Mouse (Mus musculus) hindbrain, postnatal 0 days (tissue): ENCODE results near the gene Fads3. TPM values are rescaled to one million over a fixed set of nuclear protein-coding genes. Genes with fewer than 3 reads are reported as not detected.

ENCODE experiments used
- ATAC-seq: fragments of 200-750 bp; cut with Nextera tagmentation; 2 replicates; pipeline ENCODE4 v1.8.0; 2017; ENCODE audit warnings: mild to moderate bottlenecking, moderate TSS enrichment, moderate library complexity
- DNase-seq: peaks from one replicate; pipeline ENCODE4 v3.0.0-alpha.2; 2015; ENCODE audit warnings: low spot score
- H3K27ac ChIP-seq: fragments of 300-500 bp; sonication (generic); 2 replicates; pipeline ENCODE4 v1.5.1; 2014; ENCODE audit warnings: mild to moderate bottlenecking
- H3K27me3 ChIP-seq: fragments of 300-500 bp; sonication (generic); 2 replicates; pipeline ENCODE4 v1.6.1; 2014; ENCODE audit warnings: low read length, mixed read lengths; ENCODE audit not compliant: insufficient read depth
- H3K36me3 ChIP-seq: fragments of 300-500 bp; sonication (generic); 2 replicates; pipeline ENCODE4 v1.6.1; 2014; ENCODE audit warnings: low read length, mixed read lengths; ENCODE audit not compliant: insufficient read depth
- H3K4me1 ChIP-seq: fragments of 300-500 bp; sonication (generic); 2 replicates; pipeline ENCODE4 v1.6.1; 2014; ENCODE audit warnings: antibody characterized with exemption, low read length, mixed read lengths; ENCODE audit not compliant: insufficient read depth
- H3K4me2 ChIP-seq: fragments of 300-500 bp; sonication (generic); 2 replicates; pipeline ENCODE4 v1.6.1; 2014; ENCODE audit warnings: low read depth, mild to moderate bottlenecking, low read length, moderate library complexity, mixed read lengths
- H3K4me3 ChIP-seq: fragments of 300-500 bp; sonication (generic); 2 replicates; pipeline ENCODE4 v1.5.1; 2014; ENCODE audit warnings: low read length
- H3K9ac ChIP-seq: fragments of 300-500 bp; sonication (generic); replicated peaks from 2 replicates; pipeline ENCODE4 v1.6.1; 2014; ENCODE audit warnings: mild to moderate bottlenecking, low read length, moderate library complexity, mixed read lengths
- H3K9me3 ChIP-seq: fragments of 300-500 bp; sonication (generic); 2 replicates; pipeline ENCODE4 v1.6.1; 2016; ENCODE audit warnings: low read length, mixed read lengths
- CTCF ChIP-seq: IDR thresholded peaks from 2 replicates; pipeline ENCODE4 v1.5.1; 2016; ENCODE audit warnings: antibody characterized with exemption, control low read depth, low read depth
- WGBS: fragments of 180-500 bp; shearing (Covaris S2); extraction: QIAGEN DNeasy Blood & Tissue Kit; methylation state at CpG from one replicate; pipeline ENCODE4 v1.1.7; 2014; 5-methylcytosine and 5-hydroxymethylcytosine counted together
- polyA plus RNA-seq: library from polyadenylated mRNA; unstranded; fragments of >200 nt; fragmentation: Nextera tagmentation; extraction: Ambion mirVana; gene quantifications from 2 replicates; pipeline ENCODE4 v1.2.1, GENCODE M21; 2015
- total RNA-seq: library from RNA; depleted of rRNA; stranded (reverse); fragments of >200 nt; gene quantifications from 2 replicates; pipeline ENCODE4 v1.2.3, GENCODE M21; 2014

The Fads3 gene
- total and polyA plus RNA-seq, 2 experiments from 2014 or later: 37.4 to 59.0 TPM

DNA sequence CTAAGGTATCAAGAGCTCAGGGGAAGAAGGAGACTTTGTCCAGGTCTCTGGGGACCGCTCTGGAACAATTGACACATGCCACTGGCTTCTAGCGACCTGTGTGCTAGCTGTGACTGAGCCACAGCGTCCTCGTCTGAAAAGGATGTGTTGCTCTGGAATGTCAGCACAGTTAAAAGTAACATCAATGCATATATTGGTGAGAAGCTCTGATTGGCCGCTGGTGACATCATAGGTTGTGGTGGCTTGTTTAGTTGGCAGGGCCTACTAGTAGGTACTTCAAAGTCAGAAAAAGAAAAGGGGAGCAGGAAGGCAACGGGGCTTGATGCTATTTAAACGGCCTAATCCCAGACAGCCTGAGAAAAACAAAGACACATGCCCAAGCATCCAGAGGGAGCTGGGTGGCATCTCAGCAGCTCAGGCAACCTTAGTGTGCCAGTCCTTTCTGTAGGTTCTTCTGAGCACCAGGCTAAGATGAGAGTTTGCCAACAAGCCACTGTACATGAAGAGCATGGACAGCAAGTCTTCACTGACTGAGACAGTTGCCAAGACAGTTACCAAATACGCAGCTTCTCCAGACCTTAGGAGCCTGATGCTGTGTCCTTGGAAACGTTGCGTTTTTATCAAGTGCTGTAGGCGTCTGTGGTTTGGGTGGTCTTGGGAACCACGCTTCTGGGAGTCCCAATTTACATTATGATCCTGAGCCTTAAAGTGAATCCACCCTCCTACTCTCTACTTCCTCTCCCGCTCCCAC, 42.5 kb upstream of the Fads3 start:
- Histone ChIP-seq H3K9ac (no peak overlapping the region), H3K9me3 (no peaks in the 10 kb centered on the region), H3K4me1 (no peaks in the 10 kb centered on the region), H3K4me2 (no peak overlapping the region), H3K36me3 (no peaks in the 10 kb centered on the region), H3K27me3 (no peaks in the 10 kb centered on the region), H3K27ac (no peak overlapping the region), H3K4me3 (no peak overlapping the region)
- 64% methylated on average over 13 of the region's 13 CpGs for WGBS
- no peak for TF ChIP-seq CTCF
- ATAC-seq (no peak), DNase-seq (no peak)

DNA sequence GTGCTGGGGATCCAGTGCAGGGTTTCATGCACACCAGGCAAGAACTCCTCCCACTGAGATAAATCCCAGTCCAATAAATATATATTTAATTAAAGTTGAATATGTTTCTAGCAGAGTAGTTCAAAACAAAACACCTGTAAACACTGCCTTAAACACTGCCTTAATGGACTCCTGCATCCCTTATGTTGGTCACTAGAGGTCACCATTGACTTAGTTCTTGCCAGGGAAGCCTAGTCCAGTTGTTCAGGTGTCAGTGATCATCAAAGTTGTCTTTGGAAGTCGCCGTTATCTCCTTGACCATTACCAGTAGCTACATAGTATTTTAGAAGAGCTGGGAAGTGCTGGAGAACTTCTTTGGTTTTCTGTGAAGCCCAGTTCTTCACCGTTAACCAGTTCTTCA, 41.0 kb upstream of the Fads3 start:
- no peak overlapping the region for H3K4me2 ChIP-seq
- no peaks in the 10 kb centered on the region for H3K36me3 ChIP-seq
- no peak overlapping the region for H3K4me3 ChIP-seq
- H3K4me1 ChIP-seq: no peaks in the 10 kb centered on the region
- H3K9ac ChIP-seq: no peak overlapping the region
- WGBS: 23% methylated on average over 3 of the region's 3 CpGs
- peak; percentile 66; the same call in 1 of the 2 replicates for ATAC-seq
- peak; percentile 74 for DNase-seq
- no peaks in the 10 kb centered on the region for H3K9me3 ChIP-seq
- H3K27me3 ChIP-seq: no peaks in the 10 kb centered on the region
- H3K27ac ChIP-seq: no peak overlapping the region
- peak; percentile 88 for TF ChIP-seq CTCF

DNA sequence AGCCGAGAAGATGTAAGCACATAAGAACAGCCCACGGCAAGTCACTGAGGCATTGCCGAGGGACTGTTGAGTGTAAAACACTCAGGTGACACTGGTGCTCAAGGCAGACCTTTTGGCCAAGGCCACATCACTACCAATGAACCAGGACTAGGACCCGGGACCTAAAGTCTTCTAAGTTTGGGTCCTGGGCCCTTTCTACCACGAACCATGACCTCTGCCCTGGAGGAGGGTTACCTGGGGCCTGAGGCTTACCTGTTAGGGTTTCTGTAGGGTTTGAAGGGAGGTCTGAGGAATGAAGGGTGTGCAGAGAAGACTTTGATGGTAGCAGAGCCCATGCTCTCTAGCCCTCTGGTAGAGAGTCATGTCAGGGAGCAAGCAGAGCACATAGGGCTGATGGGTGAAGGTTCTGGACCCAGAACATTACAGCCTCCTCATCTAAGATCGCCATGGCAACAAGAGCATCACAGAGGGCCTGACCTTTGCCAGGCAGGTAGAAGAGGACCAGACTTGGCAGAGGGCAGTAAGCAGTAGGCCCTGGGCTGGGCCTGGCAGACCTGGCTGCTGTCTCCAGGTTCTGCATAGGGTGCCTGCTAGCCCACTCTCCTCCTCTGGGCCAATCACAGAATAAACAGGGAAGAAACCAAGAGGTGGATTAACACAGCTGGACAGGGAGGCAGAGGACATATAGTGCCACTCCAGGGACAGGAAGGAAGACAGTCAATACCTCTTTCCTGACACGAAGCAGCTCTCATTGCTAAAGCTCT, 40.0 kb upstream of the Fads3 start, which contains the start of the genes Best1 and Rab3il1:
Best1 (minus strand) TSS at position 428 of the 764 bp plus-strand sequence.
Rab3il1 (plus strand) TSS at position 464 of the 764 bp plus-strand sequence.
- DNase-seq (no peak), ATAC-seq (no peak)
- no peak within 1 kb of the TSS for H3K9ac ChIP-seq
- H3K4me1 ChIP-seq: no peaks in the 10 kb centered on the region
- H3K4me2 ChIP-seq: no peak within 1 kb of the TSS
- TF ChIP-seq CTCF: no peak
- no peak within 1 kb of the TSS for H3K27ac ChIP-seq
- no peaks in the 10 kb centered on the region for H3K27me3 ChIP-seq
- no peaks in the 10 kb centered on the region for H3K9me3 ChIP-seq
- WGBS: 82% methylated on average over 7 of the region's 7 CpGs
- H3K4me3 ChIP-seq: no peak within 1 kb of the TSS
- H3K36me3 ChIP-seq: no peaks in the 10 kb centered on the region

DNA sequence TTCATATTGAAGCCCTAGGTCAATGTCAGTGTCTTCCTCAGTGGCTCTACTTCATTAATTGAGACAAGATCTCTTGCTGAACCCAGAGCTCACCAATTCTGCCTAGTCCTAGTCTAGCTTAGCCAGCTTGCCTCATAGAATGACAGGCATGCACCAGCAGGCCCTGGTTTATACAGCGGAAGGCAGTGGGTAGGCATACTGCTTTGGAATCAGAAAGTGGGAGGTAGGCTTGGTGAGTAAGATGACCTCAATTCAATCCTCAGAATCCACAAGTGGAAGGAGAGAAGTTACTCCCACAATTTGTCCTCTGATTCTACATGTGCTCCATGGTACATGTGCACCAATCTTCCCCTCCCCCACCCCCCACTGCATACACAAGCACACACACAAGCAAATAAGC, 37.7 kb upstream of the Fads3 start:
- Histone ChIP-seq H3K4me1 (no peaks in the 10 kb centered on the region), H3K27me3 (no peaks in the 10 kb centered on the region), H3K36me3 (no peaks in the 10 kb centered on the region), H3K4me2 (no peak overlapping the region), H3K9me3 (no peaks in the 10 kb centered on the region), H3K27ac (no peak overlapping the region), H3K9ac (no peak overlapping the region), H3K4me3 (no peak overlapping the region)
- TF ChIP-seq CTCF: no peak
- ATAC-seq (no peak), DNase-seq (no peak)
- 97% methylated on average over 1 of the region's 1 CpGs for WGBS

DNA sequence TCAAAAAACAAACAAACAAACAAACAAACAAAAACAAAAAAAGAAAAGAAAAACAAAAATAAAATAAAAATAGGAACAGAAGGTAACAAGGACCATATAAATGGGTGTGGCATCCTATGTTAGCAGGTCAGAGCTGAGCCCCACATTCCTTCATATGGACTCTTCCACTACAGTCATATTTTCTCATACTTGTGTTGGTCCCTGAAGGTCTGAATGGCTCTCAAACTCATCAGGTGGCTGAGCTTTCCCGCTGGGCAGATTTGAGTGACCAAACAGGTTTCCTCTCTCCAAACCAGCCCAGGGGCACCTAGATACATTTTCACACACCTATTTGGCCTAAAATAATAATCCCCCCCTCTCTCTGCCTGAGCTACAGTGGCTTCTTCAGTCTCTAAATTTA, 30.0 kb upstream of the Fads3 start:
- no peak overlapping the region for H3K4me2 ChIP-seq
- H3K36me3 ChIP-seq: no peaks in the 10 kb centered on the region
- H3K27me3 ChIP-seq: no peaks in the 10 kb centered on the region
- WGBS: 85% methylated on average over 1 of the region's 1 CpGs
- no peak for DNase-seq
- H3K27ac ChIP-seq: no peak overlapping the region
- H3K9me3 ChIP-seq: no peaks in the 10 kb centered on the region
- H3K4me1 ChIP-seq: no peaks in the 10 kb centered on the region
- no peak for ATAC-seq
- TF ChIP-seq CTCF: no peak
- H3K9ac ChIP-seq: no peak overlapping the region
- no peak overlapping the region for H3K4me3 ChIP-seq

DNA sequence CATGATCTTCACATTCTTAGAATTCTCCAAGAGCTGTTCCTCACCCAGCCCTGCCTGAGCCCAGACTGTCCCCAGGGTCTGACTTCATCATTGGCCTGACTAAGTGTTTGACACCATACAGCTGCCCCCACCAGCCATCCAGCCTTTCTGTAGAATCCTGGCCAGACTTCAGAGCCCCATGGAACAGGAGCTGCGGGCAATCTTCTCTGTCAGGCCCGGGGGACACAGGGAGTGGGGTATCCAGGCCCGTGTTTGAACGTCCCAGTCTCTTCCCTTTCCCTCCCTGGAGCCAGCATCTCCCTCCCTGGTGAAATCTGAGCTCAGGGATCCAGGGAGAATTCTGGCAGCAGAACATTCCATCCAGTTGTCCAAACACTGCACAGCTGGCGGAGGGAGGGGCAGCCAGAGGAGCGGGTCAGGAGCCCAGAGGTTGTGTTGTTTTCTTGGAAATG, 28.5 kb upstream of the Fads3 start:
- ATAC-seq (no peak), DNase-seq (no peak)
- peaks cover 4% of the 10 kb centered on the region for H3K4me1 ChIP-seq
- no peak overlapping the region for H3K4me2 ChIP-seq
- no peak overlapping the region; the same call in 1 of the 2 replicates for H3K27ac ChIP-seq
- no peak for TF ChIP-seq CTCF
- 50% methylated on average over 6 of the region's 6 CpGs for WGBS
- H3K36me3 ChIP-seq: no peaks in the 10 kb centered on the region
- H3K9ac ChIP-seq: no peak overlapping the region
- no peak overlapping the region for H3K4me3 ChIP-seq
- H3K9me3 ChIP-seq: no peaks in the 10 kb centered on the region
- no peaks in the 10 kb centered on the region for H3K27me3 ChIP-seq
